Mouse (Mus musculus) MEL-GATA-1-ER (cell line): ENCODE measurements at regions not wholly inside any gene's neighbourhood (a gene's known extent, or its start where the extent isn't known, plus 50 kb on each side); places are given as distances from the start of the nearest gene placed in this dataset.
"Not testable (repeated sequence)": the region's sequence is repeated elsewhere in the genome, so short reads cannot be mapped to it uniquely, and the experiment has no call there.

Experiments
- DNase-seq: peaks from one replicate; pipeline ENCODE4 v3.0.0-alpha.2; 2012; ENCODE audit warnings: low read depth; ENCODE audit errors: extremely low read depth

GRCm38 (mm10) chr6:100428759-100429158 is 141.5 kb upstream of the Rybp start:
- DNase-seq, result no peak

- DNase-seq, result no peak
These were observed 138.3 kb upstream of the Rybp start for GRCm38 (mm10) chr6:100425551-100425950.

DNA sequence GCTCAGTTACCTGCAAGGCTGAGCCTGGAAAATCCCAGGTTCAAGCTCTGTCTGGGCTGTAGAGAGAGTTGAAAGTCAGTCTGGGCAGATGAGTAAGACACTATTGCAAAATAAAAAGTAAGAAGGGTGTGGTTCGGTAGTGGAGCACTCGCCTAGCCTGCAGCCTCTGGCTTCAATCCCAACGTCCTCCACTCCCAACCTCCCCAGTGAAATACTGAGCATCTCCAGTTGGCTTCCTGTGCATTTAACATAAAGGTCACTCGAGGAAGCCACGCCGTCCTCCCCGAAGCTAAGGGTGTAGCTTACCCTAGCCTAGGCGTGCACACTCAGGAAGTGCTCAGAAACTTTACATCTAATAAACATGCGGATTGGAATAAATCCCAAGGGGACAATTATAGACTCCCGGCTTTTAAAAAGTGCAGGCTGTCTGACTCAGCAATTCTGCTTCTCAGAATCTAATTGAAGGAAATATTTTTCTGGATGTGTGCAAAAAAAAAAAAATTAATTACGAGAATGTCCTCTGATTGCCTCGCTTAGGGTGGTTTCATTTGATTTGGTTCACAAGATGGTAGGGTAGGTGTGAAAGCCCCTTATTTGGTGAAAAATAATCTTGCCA is 137.6 kb upstream of the Rybp start:
- DNase-seq, result no peak

DNA sequence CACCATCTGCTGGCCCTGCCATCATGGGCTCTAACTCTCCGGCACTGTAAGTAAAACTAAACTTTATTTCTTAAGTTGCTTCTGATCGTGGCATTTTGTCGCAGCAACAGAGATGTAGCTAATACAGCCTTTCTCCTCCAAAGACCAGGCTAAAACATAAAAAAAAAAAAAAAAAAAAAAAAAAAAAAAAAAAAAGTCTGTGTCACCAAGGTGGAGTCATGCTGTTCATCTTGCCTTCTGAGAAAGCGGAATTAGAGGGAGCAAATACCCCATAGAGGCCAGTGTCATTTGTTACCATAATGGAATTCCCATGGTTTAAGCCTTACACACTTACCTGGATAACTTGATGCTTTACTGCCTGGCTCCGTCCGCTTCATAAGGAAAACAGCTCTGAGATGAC is 136.9 kb upstream of the Rybp start:
- DNase-seq, result no peak

DNA sequence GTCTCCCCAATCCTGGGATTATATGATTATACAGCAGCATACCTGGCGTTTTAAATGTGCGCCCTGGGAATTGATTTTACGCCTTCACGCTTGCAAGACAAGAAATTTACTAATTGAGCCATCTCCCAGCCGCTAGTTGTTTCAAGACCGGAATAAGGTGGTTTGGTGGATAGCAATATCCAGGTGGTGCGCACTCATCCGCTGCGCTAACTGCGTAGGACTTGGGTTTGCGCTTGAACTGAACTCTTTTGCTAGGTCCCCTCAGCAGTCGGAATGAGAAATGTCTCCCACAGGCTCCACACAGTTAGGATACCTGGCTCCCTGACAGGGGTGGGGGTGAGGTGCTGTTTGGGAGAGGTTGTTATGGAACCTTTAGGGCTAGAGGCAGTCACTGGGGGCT is 136.4 kb upstream of the Rybp start:
- no peak for DNase-seq

- DNase-seq, result no peak
These were observed 135.3 kb upstream of the Rybp start for GRCm38 (mm10) chr6:100422603-100423002.

GRCm38 (mm10) chr6:100421706-100422578 is 134.7 kb upstream of the Rybp start:
- DNase-seq, result no peak

DNA sequence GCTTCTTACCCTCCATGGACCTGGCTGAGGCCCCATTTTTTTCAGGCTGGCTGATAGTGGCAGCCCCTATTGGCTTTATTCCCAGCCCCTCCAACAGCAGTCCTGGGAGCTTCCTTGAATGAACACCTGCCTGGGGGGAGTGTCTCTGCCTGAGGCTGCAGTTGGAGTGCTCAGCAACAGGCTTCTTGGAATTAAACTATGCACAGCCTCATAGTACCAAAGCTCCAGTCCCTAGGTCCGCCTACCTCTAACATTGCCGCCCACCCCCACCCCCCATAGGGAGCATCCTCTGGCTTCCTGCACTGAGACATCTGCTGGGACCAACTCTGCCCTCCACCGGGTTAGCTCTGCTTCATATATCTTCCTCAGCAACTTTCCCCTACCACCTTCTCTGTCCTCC is 133.3 kb upstream of the Rybp start:
- DNase-seq, result no peak

GRCm38 (mm10) chr6:100419782-100420540 is 132.7 kb upstream of the Rybp start:
- no peak for DNase-seq

DNA sequence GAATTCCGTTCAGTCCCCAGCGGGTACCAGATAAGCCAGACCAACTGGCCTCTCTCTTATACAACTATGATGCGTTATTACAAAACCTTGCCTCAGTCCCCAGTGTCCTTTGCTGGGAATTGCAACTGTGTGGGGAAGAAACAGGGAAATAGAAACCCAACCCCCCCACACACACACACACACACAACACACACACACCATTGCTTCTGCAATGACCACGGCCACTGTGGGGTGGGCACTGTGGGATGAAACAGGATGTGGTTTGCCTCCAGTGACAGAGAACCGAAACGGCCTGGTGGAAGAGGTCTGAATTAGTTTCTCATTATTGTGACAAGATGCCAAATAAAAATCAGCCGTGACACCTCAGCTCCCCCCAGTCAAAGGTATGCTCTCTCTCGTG is 128.8 kb upstream of the Rybp start:
- DNase-seq, result no peak

DNA sequence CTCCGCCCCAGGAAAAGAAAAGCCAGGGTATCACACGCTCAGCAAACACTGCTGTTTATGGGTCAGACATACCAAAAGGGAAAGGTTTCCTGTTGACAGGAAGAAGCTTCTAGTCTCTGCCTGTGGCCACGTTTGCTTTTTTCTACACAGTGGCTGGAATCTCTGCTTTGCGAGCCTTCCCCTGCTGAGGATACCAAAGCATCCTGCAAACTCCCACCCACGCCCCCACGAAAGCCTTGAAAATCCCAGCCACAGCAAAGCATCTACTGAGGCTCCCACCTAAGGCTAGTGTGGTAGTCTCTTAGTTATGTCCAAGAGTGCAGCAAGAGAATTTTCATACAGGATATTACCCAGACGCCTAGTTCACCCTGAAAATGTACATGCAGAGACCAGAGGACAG is 128.2 kb upstream of the Rybp start:
- no peak for DNase-seq

- DNase-seq, result no peak
These were observed 127.6 kb upstream of the Rybp start for GRCm38 (mm10) chr6:100414836-100415235.

DNA sequence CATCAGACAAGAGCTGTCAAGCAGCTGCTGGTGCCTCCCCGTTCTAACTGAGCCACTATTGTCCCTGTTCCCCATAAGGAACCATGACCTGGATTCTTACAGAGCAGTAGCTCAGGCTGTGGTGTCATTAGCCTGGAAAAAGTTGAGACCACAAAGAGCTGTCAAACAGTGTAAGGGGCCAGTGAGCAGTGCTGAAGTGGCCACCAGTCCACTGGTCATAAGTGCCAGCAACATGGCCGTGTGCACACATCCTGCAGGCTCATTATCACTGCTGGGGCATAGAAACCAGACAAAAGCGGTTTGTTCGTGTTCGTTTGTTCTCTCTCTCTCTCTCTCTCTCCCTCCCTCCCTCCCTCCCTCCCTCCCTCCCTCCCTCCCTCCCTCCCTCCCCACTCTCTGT is 125.2 kb upstream of the Rybp start:
- no peak for DNase-seq

DNA sequence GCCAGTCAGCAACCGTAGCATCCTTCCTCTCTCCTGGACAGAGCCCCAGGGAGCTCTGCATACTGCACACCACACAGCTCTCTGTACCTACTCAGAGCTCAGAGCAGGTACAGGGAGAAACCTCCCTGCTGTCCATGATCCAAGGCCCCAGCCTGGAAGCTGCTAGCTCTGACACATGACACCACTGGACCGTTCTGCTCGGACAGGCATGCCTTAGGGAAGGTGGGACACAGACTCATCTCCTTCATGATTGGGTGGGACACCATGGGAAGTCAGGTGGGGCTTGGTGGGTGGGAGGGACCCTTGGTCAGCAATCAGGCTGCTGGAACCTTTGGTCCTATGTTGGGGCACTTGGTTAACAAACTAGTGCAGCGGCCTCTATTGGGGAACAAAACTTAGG is 124.7 kb upstream of the Rybp start:
- no peak for DNase-seq

DNA sequence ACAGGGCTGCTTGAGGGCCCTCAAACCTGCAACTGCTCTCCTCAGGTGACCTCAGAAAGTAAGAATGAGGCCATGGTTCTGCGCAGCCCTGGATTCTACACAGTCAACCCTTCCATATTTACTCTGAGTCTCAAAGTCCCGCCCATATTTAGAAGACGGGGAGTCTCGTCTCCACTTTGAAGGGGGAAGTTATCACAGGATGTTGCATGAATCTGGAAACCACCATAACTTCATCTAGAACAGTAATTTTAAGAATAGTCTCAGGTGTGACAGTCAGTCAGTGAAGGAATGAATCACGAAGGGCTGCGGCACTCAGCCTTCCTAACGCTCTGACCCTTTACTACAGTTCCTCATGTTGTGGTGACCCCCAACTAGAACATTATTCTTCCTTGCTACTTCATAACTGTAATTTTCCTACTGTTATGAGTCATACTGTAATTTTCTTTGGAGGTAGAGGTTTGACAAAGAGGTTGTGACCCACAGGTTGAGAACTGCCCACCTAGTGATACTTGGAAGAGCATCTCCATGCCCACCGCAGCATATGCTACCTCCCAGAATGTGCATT is 122.9 kb upstream of the Rybp start:
- DNase-seq, result no peak

DNA sequence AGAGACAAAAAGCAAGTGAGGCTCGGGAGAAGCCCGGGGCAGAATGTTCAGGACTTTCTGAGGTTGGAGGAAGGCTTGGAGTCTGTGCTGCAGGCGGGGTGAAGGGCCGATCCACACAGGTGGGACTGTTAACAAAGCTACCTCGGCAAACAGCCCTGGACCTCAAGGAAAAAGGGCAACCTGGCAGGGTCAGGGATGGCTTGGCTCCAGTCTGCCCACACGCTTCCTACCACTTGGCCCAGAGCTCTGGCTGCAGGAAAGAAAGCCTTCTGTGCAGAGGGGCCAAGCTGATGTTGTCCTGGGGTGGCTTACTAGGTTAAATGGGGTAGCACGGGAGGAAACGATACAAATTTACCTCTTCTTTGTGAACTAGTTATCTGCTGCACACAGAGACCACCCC is 121.5 kb upstream of the Rybp start:
- DNase-seq, result no peak

DNA sequence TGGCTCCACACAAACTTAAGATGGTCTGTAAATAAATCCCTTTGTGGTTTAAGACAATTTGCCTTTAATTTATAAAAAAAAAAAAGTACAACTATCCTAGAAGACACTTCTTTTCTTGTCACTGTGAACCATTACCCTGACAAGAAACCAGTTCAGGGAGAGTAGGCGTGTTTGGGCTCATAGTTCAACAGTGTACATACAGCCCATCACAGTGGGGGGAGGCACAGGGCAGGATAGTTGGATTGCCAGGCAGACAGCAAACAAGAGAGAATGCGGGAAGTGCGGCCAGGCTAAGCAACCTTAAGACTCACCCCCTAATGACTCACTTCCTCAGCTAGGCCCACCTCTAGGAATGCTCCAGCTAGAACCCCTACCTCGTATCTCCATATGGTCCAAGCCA is 119.2 kb upstream of the Rybp start:
- DNase-seq, result no peak

DNA sequence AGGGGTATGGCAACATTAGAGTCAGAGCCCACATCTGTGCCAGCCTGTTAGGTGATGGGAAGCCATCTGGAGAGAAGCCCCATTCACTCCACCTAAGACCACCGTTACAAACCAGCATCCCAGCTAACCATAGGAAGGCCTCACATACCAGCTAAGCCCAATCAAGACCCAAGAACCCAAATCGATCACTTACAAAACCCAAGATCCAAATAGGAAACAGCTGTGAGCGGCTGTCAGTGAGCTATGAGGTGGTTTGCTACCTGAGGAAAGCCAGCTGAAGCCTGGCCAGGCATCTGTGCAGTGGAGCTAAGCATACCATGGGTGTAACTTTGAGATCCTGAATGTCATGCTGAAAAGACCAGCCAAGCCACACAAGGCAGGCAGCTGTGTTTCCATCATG is 116.9 kb upstream of the Rybp start:
- no peak for DNase-seq

- DNase-seq, result no peak
These were observed 115.4 kb upstream of the Rybp start for GRCm38 (mm10) chr6:100402716-100403115.

GRCm38 (mm10) chr6:100401728-100402127 is 114.4 kb upstream of the Rybp start:
- no peak for DNase-seq

DNA sequence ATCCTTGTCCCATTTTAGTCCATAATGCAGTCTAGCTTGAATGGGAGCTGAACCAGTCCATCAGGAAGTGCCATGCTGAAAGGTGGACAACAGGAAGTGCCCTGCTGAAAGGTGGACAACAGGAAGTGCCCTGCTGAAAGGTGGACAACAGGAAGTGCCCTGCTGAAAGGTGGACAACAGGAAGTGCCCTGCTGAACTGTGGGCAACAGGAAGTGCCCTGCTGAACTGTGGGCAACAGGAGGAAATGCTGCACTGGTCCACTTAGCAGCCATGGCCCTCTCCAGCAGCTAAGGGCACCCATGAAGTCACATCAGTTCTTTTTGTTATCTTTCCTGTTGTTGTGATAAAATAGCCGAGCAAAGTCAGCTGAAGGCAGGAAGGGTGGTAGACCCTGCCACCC is 112.1 kb upstream of the Rybp start:
- not testable (repeated sequence) for DNase-seq
